Mouse (Mus musculus): ENCODE data around the gene Dclk2.

- no peak for TF ChIP-seq MAX (IDR thresholded peaks at IDR 0.05)
- no peak for TF ChIP-seq USF1 (IDR thresholded peaks at IDR 0.05; ENCODE audit: low read depth)
- no peak for TF ChIP-seq CTCF (IDR thresholded peaks at IDR 0.05; ENCODE audit: control insufficient read depth, insufficient read depth, insufficient read length)
- TF ChIP-seq FOSL1 (IDR thresholded peaks at IDR 0.05; ENCODE audit: insufficient read depth, low read length, poor library complexity, severe bottlenecking), result no peak
- no peak for TF ChIP-seq MYOG (IDR thresholded peaks at IDR 0.05; ENCODE audit: control insufficient read depth, extremely low read depth, insufficient read length)
- no peak for TF ChIP-seq MYOD1 (IDR thresholded peaks at IDR 0.05; ENCODE audit: control insufficient read depth, insufficient read length, low read depth)
- no peak for TF ChIP-seq CEBPB (IDR thresholded peaks at IDR 0.05; ENCODE audit: low read depth)
Observed at GRCm38 (mm10) chr3:86936254-86936836, 15.7 kb upstream of the Dclk2 start.

Data from C2C12 (cell line).